Mouse (Mus musculus) hindbrain, embryonic 12.5 days (tissue): ENCODE measurements at regions not wholly inside any gene's neighbourhood (a gene's known extent, or its start where the extent isn't known, plus 50 kb on each side); places are given as distances from the start of the nearest gene placed in this dataset. TPM values are rescaled to one million over a fixed set of nuclear protein-coding genes. Genes with fewer than 3 reads are reported as not detected.

ENCODE experiments used
- microRNA-seq: library from miRNA; unstranded; fragments of <30 nt; microRNA quantifications from one replicate; pipeline ENCODE4, GENCODE M21; 2017

Small RNAs in the stretch of these regions (microRNA-seq; reads per million reads assigned to microRNA genes)
- gene Gm24369: not detected
